Mouse (Mus musculus) intestine, postnatal 0 days (tissue): ENCODE results near the gene Cachd1. TPM values are rescaled to one million over a fixed set of nuclear protein-coding genes. Genes with fewer than 3 reads are reported as not detected.

Source experiments
- ATAC-seq: fragments of 200-750 bp; cut with Nextera tagmentation; 2 replicates; pipeline ENCODE4 v1.8.0; 2017; ENCODE audit warnings: mild to moderate bottlenecking, moderate TSS enrichment, moderate library complexity
- H3K27ac ChIP-seq: fragments of 300-500 bp; sonication (generic); 2 replicates; pipeline ENCODE4 v1.5.1; 2014; ENCODE audit warnings: mild to moderate bottlenecking, low read depth, low read length, moderate library complexity
- H3K27me3 ChIP-seq: fragments of 300-500 bp; sonication (generic); replicated peaks from 2 replicates; pipeline ENCODE4 v1.6.1; 2014; ENCODE audit warnings: low read length, mixed read lengths; ENCODE audit not compliant: control insufficient read depth, insufficient read depth
- H3K36me3 ChIP-seq: fragments of 300-500 bp; sonication (generic); 2 replicates; pipeline ENCODE4 v1.6.1; 2014; ENCODE audit warnings: mild to moderate bottlenecking, moderate library complexity; ENCODE audit not compliant: control insufficient read depth, insufficient read depth
- H3K4me1 ChIP-seq: fragments of 300-500 bp; sonication (generic); replicated peaks from 2 replicates; pipeline ENCODE4 v1.6.1; 2014; ENCODE audit warnings: antibody characterized with exemption, low read length, mixed read lengths; ENCODE audit not compliant: control insufficient read depth, insufficient read depth
- H3K4me2 ChIP-seq: fragments of 300-500 bp; sonication (generic); replicated peaks from 2 replicates; pipeline ENCODE4 v1.6.1; 2014; ENCODE audit warnings: low read depth, mild to moderate bottlenecking, moderate library complexity
- H3K4me3 ChIP-seq: fragments of 300-500 bp; sonication (generic); 2 replicates; pipeline ENCODE4 v1.5.1; 2014; ENCODE audit warnings: low read depth, low read length
- H3K9ac ChIP-seq: fragments of 300-500 bp; sonication (generic); 2 replicates; pipeline ENCODE4 v1.6.1; 2014; ENCODE audit warnings: mild to moderate bottlenecking, low read depth, low read length
- H3K9me3 ChIP-seq: fragments of 300-500 bp; sonication (generic); 2 replicates; pipeline ENCODE4 v1.6.1; 2016; ENCODE audit warnings: mixed run types; ENCODE audit not compliant: control insufficient read depth
- CTCF ChIP-seq: sonication (generic); IDR thresholded peaks from 2 replicates; pipeline ENCODE4 v1.5.1; 2016; ENCODE audit warnings: low read depth, mild to moderate bottlenecking, control low read depth, antibody characterized with exemption, moderate library complexity
- WGBS: fragments of 180-500 bp; shearing (Covaris S2); extraction: QIAGEN DNeasy Blood & Tissue Kit; methylation state at CpG from one replicate; pipeline ENCODE4 v1.1.7; 2014; 5-methylcytosine and 5-hydroxymethylcytosine counted together
- polyA plus RNA-seq: library from polyadenylated mRNA; unstranded; fragments of >200 nt; fragmentation: Nextera tagmentation; extraction: Ambion mirVana; gene quantifications from 2 replicates; pipeline ENCODE4 v1.2.1, GENCODE M21; 2015

Gene Cachd1
- polyA plus RNA-seq, 1 experiment from 2014 or later = 8.2 TPM

DNA sequence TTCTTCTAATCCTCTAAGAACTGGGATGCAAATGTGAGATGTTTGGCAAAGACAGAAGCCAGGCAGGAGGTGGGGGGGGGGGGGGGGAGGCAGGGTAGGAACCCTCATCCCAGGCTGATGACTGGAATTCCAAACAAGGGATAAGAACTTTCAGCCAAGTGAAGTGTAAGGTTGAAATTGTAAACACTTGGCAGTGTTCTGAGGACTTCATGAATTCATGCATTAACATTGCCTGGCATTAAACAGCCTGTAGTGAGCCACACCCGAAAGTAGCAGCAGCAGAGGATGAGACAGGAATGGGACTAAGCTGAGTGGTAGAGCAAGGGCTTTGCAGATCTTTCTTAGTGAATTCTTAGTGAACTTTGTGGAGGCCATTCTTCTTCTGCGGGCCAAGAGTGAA is 250.5 kb downstream of the Cachd1 start:
- Histone ChIP-seq H3K27ac (no peak overlapping the region), H3K4me1 (no peaks in the 10 kb centered on the region), H3K27me3 (no peaks in the 10 kb centered on the region), H3K9ac (no peak overlapping the region), H3K4me2 (no peak overlapping the region), H3K36me3 (no peaks in the 10 kb centered on the region), H3K9me3 (0 out of 2 replicates have a peak, but pooled peaks cover 8% of the 10 kb centered on the region), H3K4me3 (no peak overlapping the region)
- ATAC-seq = no peak
- no peak for TF ChIP-seq CTCF
- WGBS = 67% methylated on average over 2 of the region's 2 CpGs

DNA sequence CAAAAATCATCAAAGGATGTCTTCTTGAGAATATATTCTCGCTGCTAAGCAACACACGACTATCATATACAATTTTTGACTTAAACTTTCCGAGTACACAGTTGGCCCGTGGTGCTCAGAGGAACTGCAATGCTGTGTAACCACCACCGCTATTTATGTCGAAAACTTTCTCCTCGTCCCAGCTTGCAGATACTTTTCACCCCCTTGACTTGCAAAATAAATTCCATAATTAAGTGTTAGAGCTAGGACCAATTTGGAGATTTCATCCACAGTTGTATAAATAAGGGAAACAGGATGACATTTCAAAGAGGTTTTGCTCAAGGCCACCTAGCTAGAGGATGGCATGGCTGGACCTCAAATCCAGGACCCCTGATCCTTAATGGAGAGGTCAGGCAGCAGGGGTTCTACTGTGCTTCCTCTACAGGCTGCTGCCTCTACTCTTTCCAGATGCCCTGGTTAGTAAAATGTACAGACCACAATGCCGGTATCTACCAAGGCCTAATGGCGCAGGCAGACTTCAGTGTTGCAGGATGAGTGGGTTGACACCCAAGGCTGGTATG is 251.5 kb downstream of the Cachd1 start:
- 86% methylated on average over 9 of the region's 9 CpGs for WGBS
- Histone ChIP-seq H3K4me2 (no peak overlapping the region), H3K36me3 (no peaks in the 10 kb centered on the region), H3K4me3 (no peak overlapping the region), H3K4me1 (no peaks in the 10 kb centered on the region), H3K27ac (no peak overlapping the region), H3K9me3 (0 out of 2 replicates have a peak, but pooled peaks cover 5% of the 10 kb centered on the region), H3K9ac (no peak overlapping the region), H3K27me3 (no peaks in the 10 kb centered on the region)
- TF ChIP-seq CTCF = no peak
- ATAC-seq = no peak

DNA sequence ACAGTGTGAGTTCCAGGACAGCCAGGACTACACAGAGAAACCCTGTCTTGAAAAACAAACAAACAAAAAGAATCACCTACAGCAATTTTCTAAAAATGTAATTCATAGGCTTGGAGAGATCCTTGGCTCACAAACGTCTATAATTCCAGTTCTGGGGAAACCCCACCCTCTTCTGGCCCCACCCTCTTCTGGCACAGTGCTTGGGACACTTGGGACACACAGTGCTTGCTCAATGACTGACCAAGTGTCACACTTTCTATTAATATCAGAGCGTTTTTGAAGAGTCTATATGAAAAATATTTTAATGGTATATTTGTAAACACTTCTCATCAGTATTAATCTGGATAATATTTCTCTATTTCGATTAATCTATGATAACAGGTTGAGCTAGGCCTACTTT is 256.6 kb downstream of the Cachd1 start:
- no peak for TF ChIP-seq CTCF
- Histone ChIP-seq H3K9me3 (no peaks in the 10 kb centered on the region), H3K9ac (no peak overlapping the region), H3K4me1 (no peaks in the 10 kb centered on the region), H3K4me2 (no peak overlapping the region), H3K27me3 (no peaks in the 10 kb centered on the region), H3K36me3 (no peaks in the 10 kb centered on the region), H3K4me3 (no peak overlapping the region), H3K27ac (no peak overlapping the region)
- ATAC-seq = no peak
- 62% methylated on average over 3 of the region's 3 CpGs for WGBS

DNA sequence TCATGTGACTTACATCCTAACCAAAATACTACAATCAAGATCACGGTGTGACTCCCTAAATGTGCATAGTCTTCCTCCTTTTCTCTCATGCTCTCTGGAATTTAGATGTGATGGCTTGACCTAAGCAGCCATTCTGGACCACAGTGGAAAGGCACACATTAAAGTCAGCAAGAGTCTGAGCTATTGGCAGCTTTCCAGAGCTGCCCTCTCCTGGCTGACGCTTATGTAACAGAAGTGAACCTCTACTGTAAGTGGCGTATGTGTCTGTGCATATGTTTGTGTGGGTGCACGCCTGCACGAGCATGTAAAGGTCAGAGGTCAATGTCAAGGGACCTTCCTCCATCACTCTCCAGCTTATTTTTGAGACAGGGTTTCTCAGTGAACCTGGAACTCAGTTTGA is 258.7 kb downstream of the Cachd1 start:
- no peak for TF ChIP-seq CTCF
- no peaks in the 10 kb centered on the region for H3K9me3 ChIP-seq
- H3K4me2 ChIP-seq = no peak overlapping the region
- H3K27ac ChIP-seq = no peak overlapping the region
- H3K27me3 ChIP-seq = no peaks in the 10 kb centered on the region
- ATAC-seq = no peak
- no peak overlapping the region for H3K9ac ChIP-seq
- H3K36me3 ChIP-seq = no peaks in the 10 kb centered on the region
- H3K4me3 ChIP-seq = no peak overlapping the region
- 66% methylated on average over 5 of the region's 5 CpGs for WGBS
- no peaks in the 10 kb centered on the region for H3K4me1 ChIP-seq

DNA sequence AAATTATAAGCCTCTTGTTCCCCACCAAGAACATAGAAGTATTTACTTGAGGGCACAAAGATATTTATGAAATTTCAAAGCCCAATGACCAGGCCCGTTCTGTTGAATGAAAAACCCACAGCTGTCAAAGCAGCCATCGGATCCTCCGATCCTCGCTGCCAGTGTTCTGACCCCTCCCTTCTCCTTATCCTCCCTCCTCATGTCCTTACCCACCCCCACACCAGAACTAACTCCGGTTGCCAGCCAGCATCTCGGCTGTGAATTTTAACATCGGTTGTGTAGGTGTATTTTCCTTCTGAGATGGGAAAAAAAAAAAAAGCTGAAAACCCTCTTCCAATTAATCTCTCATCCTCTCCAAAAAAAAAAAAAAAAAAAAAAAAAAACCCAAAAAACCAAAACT is 260.7 kb downstream of the Cachd1 start:
- no peak for TF ChIP-seq CTCF
- Histone ChIP-seq H3K9ac (no peak overlapping the region), H3K36me3 (no peaks in the 10 kb centered on the region), H3K9me3 (no peaks in the 10 kb centered on the region), H3K4me3 (no peak overlapping the region), H3K4me2 (no peak overlapping the region), H3K27me3 (no peaks in the 10 kb centered on the region), H3K4me1 (no peaks in the 10 kb centered on the region), H3K27ac (no peak overlapping the region)
- 83% methylated on average over 7 of the region's 7 CpGs for WGBS
- ATAC-seq = no peak

DNA sequence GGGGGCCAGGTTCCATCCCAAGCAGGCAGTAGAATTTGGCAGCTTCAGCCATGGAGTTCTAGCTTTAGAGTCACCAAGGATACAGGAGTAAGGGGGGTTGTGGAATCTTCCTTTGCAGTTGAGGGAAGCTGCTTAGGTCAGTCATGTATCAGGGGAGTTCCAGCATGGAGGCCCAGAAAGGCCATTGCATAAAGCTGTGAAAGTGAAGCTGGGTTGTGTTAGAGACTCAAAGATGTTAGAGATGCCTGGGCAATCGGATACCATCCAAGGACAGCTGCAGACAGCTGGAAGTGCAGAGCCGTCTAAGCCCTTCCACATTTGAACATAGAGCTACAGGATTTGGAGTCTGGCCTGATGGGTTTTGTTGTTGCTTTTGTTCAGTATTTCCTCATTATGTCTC is 267.2 kb downstream of the Cachd1 start:
- no peaks in the 10 kb centered on the region for H3K27me3 ChIP-seq
- no peaks in the 10 kb centered on the region for H3K36me3 ChIP-seq
- ATAC-seq = no peak
- no peak overlapping the region for H3K4me2 ChIP-seq
- no peak overlapping the region for H3K27ac ChIP-seq
- H3K4me1 ChIP-seq = no peaks in the 10 kb centered on the region; the same call in 1 of the 2 replicates
- WGBS = 85% methylated on average over 2 of the region's 2 CpGs
- no peak for TF ChIP-seq CTCF
- H3K9ac ChIP-seq = no peak overlapping the region
- no peaks in the 10 kb centered on the region for H3K9me3 ChIP-seq
- H3K4me3 ChIP-seq = no peak overlapping the region

DNA sequence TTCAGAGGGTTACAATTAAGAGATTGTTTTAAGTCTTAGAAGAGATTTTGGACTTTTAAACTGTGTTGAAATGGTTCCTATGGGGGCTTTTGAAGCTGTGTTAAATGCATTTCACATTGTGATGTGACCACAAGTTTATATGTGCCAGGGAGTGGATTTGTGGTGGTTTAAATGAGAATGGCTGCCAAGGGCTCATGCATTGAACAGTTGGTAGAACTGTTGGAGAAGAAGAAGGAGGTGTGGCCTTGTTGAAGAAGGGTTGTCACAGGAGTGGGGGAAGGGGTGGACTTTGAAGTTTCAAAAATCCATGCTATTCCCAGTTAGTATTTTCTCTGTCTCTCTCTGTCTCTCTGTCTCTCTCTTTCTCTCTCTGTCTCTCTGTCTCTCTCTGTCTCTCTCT is 267.7 kb downstream of the Cachd1 start:
- Histone ChIP-seq H3K36me3 (no peaks in the 10 kb centered on the region), H3K4me1 (no peaks in the 10 kb centered on the region; the same call in 1 of the 2 replicates), H3K9ac (no peak overlapping the region), H3K4me2 (no peak overlapping the region), H3K27ac (no peak overlapping the region), H3K4me3 (no peak overlapping the region), H3K9me3 (no peaks in the 10 kb centered on the region), H3K27me3 (no peaks in the 10 kb centered on the region)
- ATAC-seq = no peak
- no peak for TF ChIP-seq CTCF
